Mouse (Mus musculus) intestine, embryonic 15.5 days (tissue): ENCODE data around the gene Ranbp6. TPM values are rescaled to one million over a fixed set of nuclear protein-coding genes. Genes with fewer than 3 reads are reported as not detected.
A peak's percentile ranks its signal among the peaks of the same experiment; 100 is the strongest.

ENCODE experiments used
- ATAC-seq: fragments of 200-750 bp; cut with Nextera tagmentation; 2 replicates; pipeline ENCODE4 v1.8.0; 2017; ENCODE audit warnings: moderate TSS enrichment, moderate library complexity
- H3K27ac ChIP-seq: fragments of 300-500 bp; sonication (generic); 2 replicates; pipeline ENCODE4 v1.5.1; 2015; ENCODE audit warnings: mild to moderate bottlenecking, inconsistent platforms
- H3K27me3 ChIP-seq: fragments of 300-500 bp; sonication (generic); replicated peaks from 2 replicates; pipeline ENCODE4 v1.6.1; 2015; ENCODE audit warnings: inconsistent platforms
- H3K36me3 ChIP-seq: fragments of 300-500 bp; sonication (generic); 2 replicates; pipeline ENCODE4 v1.6.1; 2015; ENCODE audit warnings: inconsistent platforms
- H3K4me1 ChIP-seq: fragments of 300-500 bp; sonication (generic); replicated peaks from 2 replicates; pipeline ENCODE4 v1.6.1; 2015; ENCODE audit warnings: inconsistent platforms
- H3K4me2 ChIP-seq: fragments of 300-500 bp; sonication (generic); replicated peaks from 2 replicates; pipeline ENCODE4 v1.6.1; 2015; ENCODE audit warnings: mild to moderate bottlenecking, inconsistent platforms
- H3K4me3 ChIP-seq: fragments of 300-500 bp; sonication (generic); replicated peaks from 2 replicates; pipeline ENCODE4 v1.5.1; 2015; ENCODE audit warnings: inconsistent platforms
- H3K9ac ChIP-seq: fragments of 300-500 bp; sonication (generic); 2 replicates; pipeline ENCODE4 v1.6.1; 2015; ENCODE audit warnings: inconsistent platforms
- H3K9me3 ChIP-seq: fragments of 300-500 bp; sonication (generic); 2 replicates; pipeline ENCODE4 v1.6.1; 2016; ENCODE audit warnings: inconsistent platforms
- WGBS: fragments of 180-500 bp; shearing (Covaris S2); methylation state at CpG from one replicate; pipeline ENCODE4 v1.1.7; 2015; 5-methylcytosine and 5-hydroxymethylcytosine counted together
- polyA plus RNA-seq: library from polyadenylated mRNA; unstranded; fragments of >200 nt; fragmentation: Nextera tagmentation; extraction: Ambion mirVana; gene quantifications from 2 replicates; pipeline ENCODE4 v1.2.1, GENCODE M21; 2015

The Ranbp6 gene
- polyA plus RNA-seq, 1 experiment from 2014 or later: 12.9 TPM

DNA sequence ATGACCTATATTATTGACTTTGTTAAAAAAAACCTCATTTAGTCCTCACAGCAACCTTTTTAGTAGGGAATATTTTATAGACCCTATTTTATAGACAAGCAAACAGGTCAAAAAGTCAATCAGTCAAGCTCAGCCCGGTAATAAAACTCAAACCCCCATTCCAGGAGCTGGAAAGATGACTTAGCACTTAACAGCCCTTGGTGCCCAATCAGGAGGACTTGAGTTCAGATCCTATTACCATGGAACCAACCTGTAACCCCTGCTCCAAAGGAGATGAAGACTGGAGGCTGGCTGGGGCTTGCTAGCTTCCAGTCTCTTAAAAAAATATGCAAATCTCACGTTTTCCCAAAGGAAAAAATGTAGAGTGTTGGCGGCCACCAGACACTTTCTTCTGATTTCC, 8.8 kb downstream of the Ranbp6 start:
- Histone ChIP-seq H3K27ac (no peak overlapping the region), H3K36me3 (no peaks in the 10 kb centered on the region), H3K9me3 (no peaks in the 10 kb centered on the region), H3K9ac (no peak overlapping the region), H3K4me2 (peak overlapping the region; percentile 43), H3K27me3 (no peaks in the 10 kb centered on the region), H3K4me3 (peak overlapping the region; percentile 1; the same call in 1 of the 2 replicates), H3K4me1 (0 out of 2 replicates have a peak, but pooled peaks cover 3% of the 10 kb centered on the region)
- ATAC-seq: no peak
- WGBS: 30% methylated on average over 3 of the region's 3 CpGs

DNA sequence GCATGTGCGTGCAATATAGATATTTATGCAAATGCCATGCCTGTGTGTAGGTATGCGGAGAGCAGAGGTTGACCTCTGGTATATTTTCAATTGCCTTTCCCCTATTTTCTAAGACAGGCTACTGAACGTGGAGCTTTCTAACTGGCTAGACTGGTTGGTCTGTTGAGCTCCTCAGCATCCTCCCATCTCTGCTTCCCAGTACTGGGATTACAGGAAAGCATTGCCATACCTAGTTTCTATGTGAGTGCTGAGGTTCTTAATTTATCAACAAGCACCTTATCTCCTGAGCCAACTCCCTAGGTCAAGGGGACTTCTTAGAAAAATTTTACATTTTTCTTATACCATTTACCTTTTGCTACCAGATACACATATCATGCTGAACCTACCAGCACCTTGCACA, 15.4 kb downstream of the Ranbp6 start:
- Histone ChIP-seq H3K4me3 (no peak overlapping the region), H3K4me2 (no peak overlapping the region), H3K36me3 (no peaks in the 10 kb centered on the region), H3K27ac (no peak overlapping the region), H3K4me1 (no peaks in the 10 kb centered on the region), H3K9me3 (no peaks in the 10 kb centered on the region), H3K27me3 (no peaks in the 10 kb centered on the region), H3K9ac (no peak overlapping the region)
- ATAC-seq: no peak
- WGBS: 77% methylated on average over 3 of the region's 3 CpGs

DNA sequence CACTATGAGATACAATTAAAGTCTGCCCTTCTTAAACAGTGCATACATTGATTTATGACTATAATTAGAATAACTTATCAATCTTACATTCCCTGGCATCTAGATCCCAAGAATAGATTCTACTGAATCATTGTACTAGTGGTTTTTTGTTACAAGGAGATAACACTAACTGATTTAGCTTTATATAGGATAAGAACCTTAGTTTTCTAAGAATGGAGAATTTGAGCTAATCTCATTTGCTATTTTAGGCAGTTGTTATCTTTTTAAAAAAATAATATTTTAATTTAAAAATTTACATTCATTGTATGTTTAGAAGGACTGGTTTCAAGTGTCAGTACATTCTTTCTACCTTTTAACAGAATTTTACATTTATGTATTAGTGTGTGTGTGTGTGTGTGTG, 24.8 kb downstream of the Ranbp6 start:
- Histone ChIP-seq H3K36me3 (no peaks in the 10 kb centered on the region), H3K27ac (no peak overlapping the region), H3K4me3 (no peak overlapping the region), H3K27me3 (no peaks in the 10 kb centered on the region), H3K4me1 (no peaks in the 10 kb centered on the region), H3K4me2 (no peak overlapping the region), H3K9me3 (no peaks in the 10 kb centered on the region), H3K9ac (no peak overlapping the region)
- ATAC-seq: no peak

DNA sequence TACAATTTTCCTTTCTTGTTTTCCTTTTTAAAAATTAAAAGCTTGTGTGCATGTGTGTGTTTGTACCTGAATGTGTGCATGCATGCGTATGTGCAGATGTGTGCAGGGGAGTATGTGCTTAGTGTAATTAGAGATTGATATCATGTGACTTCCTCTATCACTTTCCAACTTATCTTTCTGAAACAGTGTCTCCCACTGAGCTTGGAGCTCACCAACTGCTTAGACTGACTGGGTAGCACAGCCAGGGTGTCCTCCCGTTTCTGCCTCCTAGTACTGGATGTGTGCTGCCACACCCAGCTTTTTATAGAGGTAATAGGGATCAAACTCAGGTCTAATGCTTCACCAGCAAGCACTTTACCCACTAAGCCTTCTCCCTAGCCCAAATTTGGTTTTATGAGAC, 29.9 kb downstream of the Ranbp6 start:
- Histone ChIP-seq H3K9me3 (no peaks in the 10 kb centered on the region), H3K4me2 (no peak overlapping the region), H3K4me1 (no peaks in the 10 kb centered on the region), H3K27me3 (no peaks in the 10 kb centered on the region), H3K4me3 (no peak overlapping the region), H3K9ac (no peak overlapping the region), H3K36me3 (no peaks in the 10 kb centered on the region), H3K27ac (no peak overlapping the region)
- WGBS: 83% methylated on average over 2 of the region's 2 CpGs
- ATAC-seq: no peak

Other genes with a start within 250 kb of the Ranbp6 start
- 9.6 and 10.8 TPM in 2 replicates for gene Ermp1, start 164.6 kb downstream of the Ranbp6 start, polyA plus RNA-seq
- not detected in 2 replicates for gene Mlana, start 115.2 kb downstream of the Ranbp6 start, polyA plus RNA-seq
- gene 9930021J03Rik, start 7.0 kb downstream of the Ranbp6 start, polyA plus RNA-seq: 4.0 and 4.3 TPM in 2 replicates
- 16.1 and 20.9 TPM in 2 replicates for gene Il33, start 112.1 kb upstream of the Ranbp6 start, polyA plus RNA-seq
- gene Trpd52l3, start 190.8 kb upstream of the Ranbp6 start, polyA plus RNA-seq: not detected in 2 replicates
- gene Uhrf2, start 217.5 kb upstream of the Ranbp6 start, polyA plus RNA-seq: 54.5 and 54.9 TPM in 2 replicates